In genomic region chr15:73981652-73982051, GRCm38 (mm10) we compare ENCODE assay signal across 13 mouse cellular contexts.
A peak's percentile ranks its signal among the peaks of the same experiment; 100 is the strongest.
DNase-seq lines count a peak whose midpoint lies in the region; ATAC-seq lines count a peak whose summit lies in the region.
"Had no signal": no experiment of that assay in that cellular context is flagged by ENCODE, and none has a peak within 500 bp of the region (broad histone marks: within the 10 kb centered on the region; RNA-seq: fewer than 3 reads in every experiment).

No protein-coding gene starts in this region.

- H3K27me3 ChIP-seq in heart, embryonic 15.5 days: no peaks in the 10 kb centered on the region
- no peaks in the 10 kb centered on the region for H3K27me3 ChIP-seq in midbrain, embryonic 13.5 days
- H3K27me3 ChIP-seq in midbrain, embryonic 10.5 days (ENCODE audit: low read depth, poor library complexity, severe bottlenecking): no peaks in the 10 kb centered on the region
- H3K27me3 ChIP-seq in hindbrain, embryonic 16.5 days (replicated peaks; ENCODE audit: control insufficient read depth, insufficient read depth, low read length): no peaks in the 10 kb centered on the region
- no peaks in the 10 kb centered on the region for H3K27me3 ChIP-seq in neural tube, embryonic 15.5 days (replicated peaks)
- no peaks in the 10 kb centered on the region for H3K27me3 ChIP-seq in forebrain, embryonic 13.5 days
- H3K27me3 ChIP-seq: stomach, embryonic 15.5 days had no signal

- H3K27ac ChIP-seq in heart, embryonic 15.5 days: peak overlapping the region; percentile 50
- H3K27ac ChIP-seq in midbrain, embryonic 13.5 days: peak overlapping the region; percentile 10; the same call in 1 of the 2 replicates
- H3K27ac ChIP-seq in midbrain, embryonic 10.5 days (replicated peaks): no peak overlapping the region
- H3K27ac ChIP-seq in hindbrain, embryonic 16.5 days (ENCODE audit: low read depth, low read length): peak overlapping the region; percentile 46; the same call in 1 of the 2 replicates
- H3K27ac ChIP-seq in neural tube, embryonic 15.5 days (replicated peaks): 0 out of 2 replicates have a peak overlapping the region, but pooled peaks have one; percentile 46
- no peak overlapping the region for H3K27ac ChIP-seq in forebrain, embryonic 13.5 days
- H3K27ac ChIP-seq: limb, embryonic 12.5 days; stomach, embryonic 15.5 days had no signal

- peak overlapping the region; percentile 40; the same call in 1 of the 2 replicates for H3K4me2 ChIP-seq in heart, embryonic 15.5 days
- no peak overlapping the region for H3K4me2 ChIP-seq in midbrain, embryonic 13.5 days (replicated peaks)
- H3K4me2 ChIP-seq in hindbrain, embryonic 16.5 days (ENCODE audit: low read length): no peak overlapping the region; the same call in 1 of the 2 replicates
- no peak overlapping the region for H3K4me2 ChIP-seq in neural tube, embryonic 15.5 days
- H3K4me2 ChIP-seq in forebrain, embryonic 13.5 days: no peak overlapping the region
- H3K4me2 ChIP-seq: limb, embryonic 12.5 days had no signal

- intact Hi-C loops in heart, postnatal 14 days (cut with DNase I): no loop called here

- no peak for ATAC-seq in heart, embryonic 15.5 days (replicated peaks; ENCODE audit: insufficient number of reproducible peaks, insufficient read depth, low FRiP score, low read depth)
- no peak for ATAC-seq in midbrain, embryonic 13.5 days
- no peak for ATAC-seq in hindbrain, embryonic 16.5 days
- no peak for ATAC-seq in neural tube, embryonic 15.5 days (ENCODE audit: low FRiP score)
- ATAC-seq in forebrain, embryonic 13.5 days: no peak
- ATAC-seq: activated CD4-positive, CD25-positive, alpha-beta regulatory T cell, adult 4 months; intestine, embryonic 16.5 days had no signal

- no peak overlapping the region for H3K9ac ChIP-seq in heart, embryonic 15.5 days
- no peak overlapping the region for H3K9ac ChIP-seq in midbrain, embryonic 13.5 days (replicated peaks)
- H3K9ac ChIP-seq in hindbrain, embryonic 16.5 days (ENCODE audit: low read depth, low read length): no peak overlapping the region
- H3K9ac ChIP-seq in neural tube, embryonic 15.5 days (replicated peaks): no peak overlapping the region
- H3K9ac ChIP-seq in forebrain, embryonic 13.5 days: no peak overlapping the region
- H3K9ac ChIP-seq: limb, embryonic 12.5 days; stomach, embryonic 15.5 days had no signal

- no peak overlapping the region for H3K4me3 ChIP-seq in heart, embryonic 15.5 days
- H3K4me3 ChIP-seq in midbrain, embryonic 13.5 days (replicated peaks): no peak overlapping the region
- H3K4me3 ChIP-seq in midbrain, embryonic 10.5 days: no peak overlapping the region
- H3K4me3 ChIP-seq in hindbrain, embryonic 16.5 days (ENCODE audit: low read length): no peak overlapping the region
- H3K4me3 ChIP-seq in neural tube, embryonic 15.5 days (replicated peaks): no peak overlapping the region
- no peak overlapping the region for H3K4me3 ChIP-seq in forebrain, embryonic 13.5 days
- H3K4me3 ChIP-seq: limb, embryonic 12.5 days had no signal

- 40% methylated on average over 3 of the region's 3 CpGs for WGBS in heart, embryonic 15.5 days
- 76% methylated on average over 3 of the region's 3 CpGs for WGBS in midbrain, embryonic 13.5 days
- WGBS in midbrain, embryonic 10.5 days: 82% methylated on average over 3 of the region's 3 CpGs
- 66% methylated on average over 3 of the region's 3 CpGs for WGBS in hindbrain, embryonic 16.5 days
- 64% methylated on average over 3 of the region's 3 CpGs for WGBS in neural tube, embryonic 15.5 days
- WGBS in forebrain, embryonic 13.5 days: 83% methylated on average over 3 of the region's 3 CpGs

- no peaks in the 10 kb centered on the region for H3K36me3 ChIP-seq in heart, embryonic 15.5 days
- H3K36me3 ChIP-seq in midbrain, embryonic 13.5 days: no peaks in the 10 kb centered on the region
- no peaks in the 10 kb centered on the region for H3K36me3 ChIP-seq in midbrain, embryonic 10.5 days
- no peaks in the 10 kb centered on the region for H3K36me3 ChIP-seq in hindbrain, embryonic 16.5 days (ENCODE audit: control insufficient read depth, insufficient read depth, low read length)
- no peaks in the 10 kb centered on the region for H3K36me3 ChIP-seq in neural tube, embryonic 15.5 days
- no peaks in the 10 kb centered on the region for H3K36me3 ChIP-seq in forebrain, embryonic 13.5 days (ENCODE audit: poor library complexity, severe bottlenecking)
- H3K36me3 ChIP-seq: limb, embryonic 12.5 days; stomach, embryonic 15.5 days had no signal

- H3K9me3 ChIP-seq in heart, embryonic 15.5 days (replicated peaks): no peaks in the 10 kb centered on the region
- H3K9me3 ChIP-seq in midbrain, embryonic 13.5 days: no peaks in the 10 kb centered on the region
- H3K9me3 ChIP-seq in midbrain, embryonic 10.5 days (replicated peaks): no peaks in the 10 kb centered on the region
- H3K9me3 ChIP-seq in hindbrain, embryonic 16.5 days (ENCODE audit: control insufficient read depth, low read length): no peaks in the 10 kb centered on the region
- H3K9me3 ChIP-seq in neural tube, embryonic 15.5 days (replicated peaks): no peaks in the 10 kb centered on the region
- no peaks in the 10 kb centered on the region for H3K9me3 ChIP-seq in forebrain, embryonic 13.5 days (replicated peaks)
- H3K9me3 ChIP-seq: limb, embryonic 12.5 days; stomach, embryonic 15.5 days had no signal

- H3K4me1 ChIP-seq in heart, embryonic 15.5 days (replicated peaks): peaks cover 34% of the 10 kb centered on the region
- H3K4me1 ChIP-seq in midbrain, embryonic 13.5 days (replicated peaks): peaks cover 10% of the 10 kb centered on the region; the same call in 1 of the 2 replicates
- H3K4me1 ChIP-seq in midbrain, embryonic 10.5 days: no peaks in the 10 kb centered on the region
- H3K4me1 ChIP-seq in hindbrain, embryonic 16.5 days (ENCODE audit: control insufficient read depth, insufficient read depth, low read depth, low read length): peaks cover 4% of the 10 kb centered on the region
- H3K4me1 ChIP-seq in neural tube, embryonic 15.5 days: peaks cover 11% of the 10 kb centered on the region
- peaks cover 23% of the 10 kb centered on the region for H3K4me1 ChIP-seq in forebrain, embryonic 13.5 days
- H3K4me1 ChIP-seq: limb, embryonic 12.5 days; stomach, embryonic 15.5 days had no signal

- DNase-seq in heart, postnatal 14 days: no peak
- no peak for DNase-seq in midbrain, embryonic 10.5 days (ENCODE audit: low spot score)
- no peak for DNase-seq in spleen, postnatal 36 days (ENCODE audit: low spot score in 2 of 2)
- DNase-seq: thymus, postnatal 25 days had no signal

Comparison
In these comparisons a context has a peak if more than half of its experiments do, and no peak if none do; other contexts are left out.
1. H3K27ac ChIP-seq: peak in heart, embryonic 15.5 days (single experiment), midbrain, embryonic 13.5 days (single experiment), hindbrain, embryonic 16.5 days (single experiment) and neural tube, embryonic 15.5 days (single experiment); none in midbrain, embryonic 10.5 days (single experiment) and forebrain, embryonic 13.5 days (single experiment).